Mouse (Mus musculus): ENCODE data around the gene Catsper4. TPM values are rescaled to one million over a fixed set of nuclear protein-coding genes. Genes with fewer than 3 reads are reported as not detected.

Catsper4 gene
- total and polyA plus RNA-seq, 2 experiments from 2014 or later = not detected

GRCm38 (mm10) chr4:134254835-134255234, 27.7 kb upstream of the Catsper4 start:
- Histone ChIP-seq H3K9ac (no peak overlapping the region), H3K4me1 (ENCODE audit: insufficient read depth) (0 out of 2 replicates have a peak, but pooled peaks cover 4% of the 10 kb centered on the region), H3K27ac (ENCODE audit: low read depth, low read length) (no peak overlapping the region), H3K9me3 (ENCODE audit: low read length) (no peaks in the 10 kb centered on the region), H3K4me3 (ENCODE audit: low read depth, low read length) (no peak overlapping the region), H3K27me3 (ENCODE audit: insufficient read depth, low read length) (peaks cover 32% of the 10 kb centered on the region), H3K36me3 (ENCODE audit: insufficient read depth) (no peaks in the 10 kb centered on the region), H3K4me2 (ENCODE audit: low read depth) (no peak overlapping the region)
- WGBS = 23% methylated on average over 3 of the region's 3 CpGs
- TF ChIP-seq CTCF (IDR thresholded peaks at IDR 0.05; ENCODE audit: low read depth) = no peak
- no peak for DNase-seq
- no peak for ATAC-seq

- DNase-seq = no peak
- 0 out of 2 replicates have a peak, but pooled peaks cover 4% of the 10 kb centered on the region for H3K4me1 ChIP-seq (ENCODE audit: insufficient read depth)
- 0 out of 2 replicates have a peak within 1 kb of the TSS, but pooled peaks have one; percentile 53 for H3K4me3 ChIP-seq (ENCODE audit: low read depth, low read length)
- peaks cover 32% of the 10 kb centered on the region for H3K27me3 ChIP-seq (ENCODE audit: insufficient read depth, low read length)
- no peak for ATAC-seq
- H3K36me3 ChIP-seq (ENCODE audit: insufficient read depth) = no peaks in the 10 kb centered on the region
- 3% methylated on average over 13 of the region's 13 CpGs for WGBS
- TF ChIP-seq CTCF (IDR thresholded peaks at IDR 0.05; ENCODE audit: low read depth) = no peak
- no peaks in the 10 kb centered on the region for H3K9me3 ChIP-seq (ENCODE audit: low read length)
- H3K9ac ChIP-seq = no peak within 1 kb of the TSS
- H3K4me2 ChIP-seq (ENCODE audit: low read depth) = 0 out of 2 replicates have a peak within 1 kb of the TSS, but pooled peaks have one; percentile 76
- no peak within 1 kb of the TSS for H3K27ac ChIP-seq (ENCODE audit: low read depth, low read length)
Measured at GRCm38 (mm10) chr4:134253722-134254324, 26.6 kb upstream of the Catsper4 start, which contains the start of gene Grrp1. Gene Grrp1, minus strand, starts transcription at chr4:134254106.

GRCm38 (mm10) chr4:134252911-134253721, 25.9 kb upstream of the Catsper4 start:
- Histone ChIP-seq H3K4me1 (ENCODE audit: insufficient read depth) (0 out of 2 replicates have a peak, but pooled peaks cover 4% of the 10 kb centered on the region), H3K4me3 (ENCODE audit: low read depth, low read length) (0 out of 2 replicates have a peak overlapping the region, but pooled peaks have one; percentile 53), H3K27ac (ENCODE audit: low read depth, low read length) (0 out of 2 replicates have a peak overlapping the region, but pooled peaks have one; percentile 15), H3K9me3 (ENCODE audit: low read length) (no peaks in the 10 kb centered on the region), H3K4me2 (ENCODE audit: low read depth) (peak overlapping the region; percentile 76; the same call in 1 of the 2 replicates), H3K9ac (no peak overlapping the region), H3K36me3 (ENCODE audit: insufficient read depth) (no peaks in the 10 kb centered on the region), H3K27me3 (ENCODE audit: insufficient read depth, low read length) (peaks cover 37% of the 10 kb centered on the region)
- no peak for DNase-seq
- ATAC-seq = no peak
- WGBS = 16% methylated on average over 15 of the region's 15 CpGs
- TF ChIP-seq CTCF (IDR thresholded peaks at IDR 0.05; ENCODE audit: low read depth) = no peak

- ATAC-seq = peak; percentile 27
- TF ChIP-seq CTCF (IDR thresholded peaks at IDR 0.05; ENCODE audit: low read depth) = no peak
- no peaks in the 10 kb centered on the region for H3K9me3 ChIP-seq (ENCODE audit: low read length)
- H3K4me2 ChIP-seq (ENCODE audit: low read depth) = peak overlapping the region; percentile 76
- H3K27ac ChIP-seq (ENCODE audit: low read depth, low read length) = peak overlapping the region; percentile 78
- H3K36me3 ChIP-seq (ENCODE audit: insufficient read depth) = no peaks in the 10 kb centered on the region
- peaks cover 40% of the 10 kb centered on the region for H3K27me3 ChIP-seq (ENCODE audit: insufficient read depth, low read length)
- H3K4me1 ChIP-seq (ENCODE audit: insufficient read depth) = 0 out of 2 replicates have a peak, but pooled peaks cover 4% of the 10 kb centered on the region
- peak overlapping the region; percentile 53 for H3K4me3 ChIP-seq (ENCODE audit: low read depth, low read length)
- peak; percentile 72 for DNase-seq
- WGBS = 5% methylated on average over 22 of the region's 22 CpGs
- H3K9ac ChIP-seq = peak overlapping the region; percentile 74
Measured at GRCm38 (mm10) chr4:134252131-134252910, 25.1 kb upstream of the Catsper4 start.

- Histone ChIP-seq H3K4me3 (ENCODE audit: low read depth, low read length) (peak overlapping the region; percentile 53), H3K27me3 (ENCODE audit: insufficient read depth, low read length) (peaks cover 40% of the 10 kb centered on the region), H3K27ac (ENCODE audit: low read depth, low read length) (peak overlapping the region; percentile 78), H3K36me3 (ENCODE audit: insufficient read depth) (no peaks in the 10 kb centered on the region), H3K9me3 (ENCODE audit: low read length) (no peaks in the 10 kb centered on the region), H3K4me1 (ENCODE audit: insufficient read depth) (0 out of 2 replicates have a peak, but pooled peaks cover 4% of the 10 kb centered on the region), H3K4me2 (ENCODE audit: low read depth) (peak overlapping the region; percentile 76), H3K9ac (peak overlapping the region; percentile 74)
- DNase-seq (peak; percentile 85), ATAC-seq (peak; percentile 75)
- under 1% methylated on average over 90 of the region's 91 CpGs for WGBS
- peak; percentile 5; the same call in 1 of the 2 replicates for TF ChIP-seq CTCF (IDR thresholded peaks at IDR 0.05; ENCODE audit: low read depth)
Measured at GRCm38 (mm10) chr4:134251241-134252130, 24.3 kb upstream of the Catsper4 start.

GRCm38 (mm10) chr4:134250930-134251240, 23.7 kb upstream of the Catsper4 start:
- no peak for DNase-seq
- H3K4me3 ChIP-seq (ENCODE audit: low read depth, low read length) = peak overlapping the region; percentile 53
- H3K9me3 ChIP-seq (ENCODE audit: low read length) = no peaks in the 10 kb centered on the region
- no peaks in the 10 kb centered on the region for H3K36me3 ChIP-seq (ENCODE audit: insufficient read depth)
- WGBS = 6% methylated on average over 10 of the region's 10 CpGs
- TF ChIP-seq CTCF (IDR thresholded peaks at IDR 0.05; ENCODE audit: low read depth) = no peak
- H3K9ac ChIP-seq = peak overlapping the region; percentile 74
- no peak overlapping the region; the same call in 1 of the 2 replicates for H3K27ac ChIP-seq (ENCODE audit: low read depth, low read length)
- peak overlapping the region; percentile 76 for H3K4me2 ChIP-seq (ENCODE audit: low read depth)
- H3K4me1 ChIP-seq (ENCODE audit: insufficient read depth) = 0 out of 2 replicates have a peak, but pooled peaks cover 4% of the 10 kb centered on the region
- peaks cover 40% of the 10 kb centered on the region for H3K27me3 ChIP-seq (ENCODE audit: insufficient read depth, low read length)
- ATAC-seq = no peak

All from forebrain, postnatal 0 days (tissue).